Mouse (Mus musculus): ENCODE data around the gene Mcoln3.

The Mcoln3 gene

DNA sequence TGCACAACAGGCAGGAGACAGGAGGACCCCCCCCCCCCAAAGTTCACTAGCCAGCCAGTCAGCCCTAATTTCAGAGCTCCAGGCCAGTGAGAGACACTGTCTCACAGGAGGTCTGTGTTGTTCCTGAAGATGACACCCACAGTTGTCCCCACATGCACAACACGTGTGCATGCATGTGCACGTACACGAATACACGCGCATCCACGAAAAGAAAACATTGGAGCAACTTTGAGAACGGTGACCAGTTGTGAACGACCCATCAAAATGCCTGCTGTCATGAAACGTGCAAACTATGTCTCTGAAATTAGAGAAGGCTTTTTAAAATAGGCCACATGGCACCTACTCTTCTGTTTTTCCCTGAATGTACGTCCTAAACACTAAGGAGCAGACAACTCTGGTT, 34.1 kb downstream of the Mcoln3 start:
- no peak for TF ChIP-seq GATA4 (IDR thresholded peaks at IDR 0.05; ENCODE audit: insufficient replicate concordance, low read length)

DNA sequence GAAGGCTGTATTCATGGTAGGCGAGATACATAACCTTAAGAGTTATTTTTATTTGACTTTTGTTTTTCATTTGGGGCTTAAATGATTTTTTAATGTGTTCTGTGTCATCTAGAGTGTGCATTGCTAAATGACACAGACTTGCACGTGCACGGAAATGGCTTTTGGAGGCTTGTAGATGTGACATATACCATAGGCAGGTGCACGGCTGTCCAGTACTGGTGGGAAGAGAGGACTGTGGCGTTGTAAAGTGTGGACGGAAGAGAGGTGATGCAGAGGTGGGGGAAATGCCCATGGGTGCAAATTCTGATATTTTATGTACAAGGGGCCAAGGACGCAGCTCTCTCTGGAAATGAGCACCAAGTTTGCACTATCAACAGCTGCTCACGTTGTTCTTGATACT, 34.5 kb downstream of the Mcoln3 start:
- no peak for TF ChIP-seq GATA4 (IDR thresholded peaks at IDR 0.05; ENCODE audit: insufficient replicate concordance, low read length)

DNA sequence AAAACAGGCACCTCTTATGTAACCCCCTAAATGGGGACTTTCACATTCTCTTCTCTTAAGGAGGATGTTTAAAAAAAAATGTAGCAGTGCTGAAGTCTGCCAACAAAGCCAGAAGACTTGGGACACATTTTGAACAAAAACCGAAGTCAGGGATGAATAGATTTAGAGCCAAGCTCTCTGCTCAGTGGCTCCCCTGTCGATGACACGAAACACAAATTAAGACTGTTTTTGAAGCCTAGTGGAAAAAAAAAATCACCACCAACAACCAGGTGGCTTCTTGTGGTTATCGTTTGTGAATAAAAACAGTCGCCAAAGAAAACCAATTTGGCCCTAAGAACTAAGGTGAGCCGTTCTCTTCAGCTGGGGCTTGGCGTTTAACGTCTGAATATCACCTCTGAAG, 35.1 kb downstream of the Mcoln3 start:
- TF ChIP-seq GATA4 (IDR thresholded peaks at IDR 0.05; ENCODE audit: insufficient replicate concordance, low read length) = no peak

DNA sequence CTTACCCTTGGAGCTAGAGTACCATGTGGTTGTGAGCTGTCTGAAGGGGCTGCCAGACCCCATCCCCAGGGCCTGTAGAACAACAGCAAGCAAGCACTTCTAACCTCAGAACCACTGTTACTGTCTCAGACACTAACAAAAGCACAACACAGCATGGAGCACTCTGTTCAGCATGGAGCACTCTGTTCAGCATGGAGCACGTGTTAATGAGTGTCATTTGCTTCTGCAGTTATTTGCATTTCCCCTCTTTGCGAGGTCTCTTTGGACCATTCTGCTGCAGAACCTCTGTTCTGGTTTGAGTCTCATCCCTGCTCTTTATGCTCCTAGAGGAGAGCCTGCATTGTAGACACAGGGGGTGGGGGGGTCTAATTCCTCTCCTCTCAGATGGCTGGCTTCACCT, 35.7 kb downstream of the Mcoln3 start:
- TF ChIP-seq GATA4 (IDR thresholded peaks at IDR 0.05; ENCODE audit: insufficient replicate concordance, low read length) = no peak

DNA sequence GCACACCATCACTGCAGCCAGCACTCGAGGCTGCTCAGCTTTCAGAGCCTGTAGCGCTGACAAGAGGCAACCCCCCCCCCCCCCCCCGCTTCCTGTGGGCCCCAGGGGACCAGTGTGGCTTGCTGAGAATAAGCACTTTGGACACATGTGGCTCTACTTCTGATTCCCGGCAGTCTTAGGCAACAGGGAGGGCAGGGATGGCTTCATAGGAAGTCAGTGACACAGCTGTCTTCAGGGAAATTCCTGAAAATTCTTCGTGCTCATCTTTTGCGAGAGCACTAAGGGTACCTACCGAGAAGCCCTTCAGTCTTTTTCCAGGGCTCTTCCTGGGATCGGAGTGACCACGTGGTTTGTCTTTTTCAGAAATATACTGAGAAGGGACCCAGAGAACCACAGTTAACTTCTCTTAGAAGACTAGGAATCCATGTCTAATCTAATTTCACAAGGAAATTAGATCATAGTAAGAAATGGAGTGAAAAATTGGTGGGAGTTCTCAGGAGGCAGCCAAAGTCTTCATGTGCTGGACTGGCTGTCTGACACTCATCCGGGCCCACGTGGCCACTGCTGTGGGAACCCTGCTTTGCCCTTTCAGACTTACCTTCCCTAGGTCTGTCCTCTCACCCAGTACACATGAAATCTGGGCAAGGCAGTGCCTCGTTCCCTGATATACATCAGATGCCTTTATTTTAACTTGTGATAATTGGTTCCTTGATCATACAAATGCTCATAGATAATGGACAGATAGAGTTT, 36.8 kb downstream of the Mcoln3 start:
- TF ChIP-seq GATA4 (IDR thresholded peaks at IDR 0.05; ENCODE audit: insufficient replicate concordance, low read length) = no peak

DNA sequence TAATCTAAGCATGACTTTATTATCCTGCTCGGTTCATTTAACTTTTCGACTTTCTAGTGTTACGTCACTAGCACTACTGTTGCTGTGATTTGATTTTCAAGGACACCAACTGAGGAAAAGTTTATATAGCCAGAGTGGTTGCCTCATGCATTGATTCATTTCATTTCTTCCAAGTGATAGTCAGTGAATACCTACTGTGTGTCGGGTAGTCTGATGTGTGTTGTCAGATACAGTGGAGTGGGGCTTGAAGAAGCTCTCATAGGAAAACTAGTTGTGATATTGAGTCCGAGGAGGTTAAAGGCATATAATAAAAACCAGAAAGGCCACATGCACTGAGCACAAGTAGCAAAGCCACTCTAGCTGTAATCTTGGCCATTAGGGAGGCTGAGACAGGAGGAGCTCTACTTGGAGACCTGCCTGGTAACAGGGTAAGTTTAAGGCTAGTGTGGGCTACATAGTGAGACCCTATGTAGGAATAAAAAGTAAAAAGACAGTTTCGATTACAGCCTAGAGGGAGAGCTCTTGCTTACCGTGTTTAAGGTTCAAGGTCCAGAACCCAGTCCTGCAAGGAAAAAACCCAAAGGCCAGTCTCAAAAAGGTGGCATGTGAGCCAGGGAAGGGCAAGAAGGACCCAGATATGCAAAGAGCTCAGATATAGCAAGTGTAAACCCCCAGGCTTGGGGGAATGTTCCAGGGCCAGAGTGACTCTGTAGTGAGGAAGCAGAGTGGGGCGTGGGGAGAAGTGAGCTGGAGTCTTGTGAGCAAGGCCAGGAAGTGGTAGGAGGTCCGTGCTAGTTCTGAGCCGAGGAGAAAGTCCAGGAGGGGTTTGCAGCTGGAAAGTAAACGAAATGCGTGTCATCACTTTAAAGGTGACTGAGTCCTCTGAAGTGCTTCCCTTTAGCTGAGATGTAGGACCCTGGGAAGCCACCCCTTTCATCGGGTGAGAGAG, 38.7 kb downstream of the Mcoln3 start:
- TF ChIP-seq GATA4 (IDR thresholded peaks at IDR 0.05; ENCODE audit: insufficient replicate concordance, low read length) = no peak

DNA sequence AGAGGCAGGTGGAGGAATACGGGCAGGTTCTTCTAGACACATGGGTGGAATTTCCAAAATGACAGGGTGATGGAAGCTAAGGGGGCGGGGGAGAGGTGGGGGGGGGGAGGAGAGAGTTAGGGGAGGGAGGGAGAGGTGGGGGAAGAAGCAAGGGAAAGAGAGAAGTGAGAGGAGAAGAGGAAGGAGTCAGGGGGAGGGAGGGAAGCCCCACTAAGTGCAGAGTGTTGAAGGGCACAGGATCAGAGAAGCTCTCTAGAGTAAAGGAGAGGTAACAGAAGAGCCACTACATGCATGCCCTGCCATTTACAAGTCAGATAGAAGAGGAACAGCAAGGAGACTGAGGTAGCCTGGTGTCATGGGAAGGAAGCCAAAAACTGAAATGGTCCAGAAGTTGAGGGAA, 39.6 kb downstream of the Mcoln3 start:
- TF ChIP-seq GATA4 (IDR thresholded peaks at IDR 0.05; ENCODE audit: insufficient replicate concordance, low read length) = no peak

DNA sequence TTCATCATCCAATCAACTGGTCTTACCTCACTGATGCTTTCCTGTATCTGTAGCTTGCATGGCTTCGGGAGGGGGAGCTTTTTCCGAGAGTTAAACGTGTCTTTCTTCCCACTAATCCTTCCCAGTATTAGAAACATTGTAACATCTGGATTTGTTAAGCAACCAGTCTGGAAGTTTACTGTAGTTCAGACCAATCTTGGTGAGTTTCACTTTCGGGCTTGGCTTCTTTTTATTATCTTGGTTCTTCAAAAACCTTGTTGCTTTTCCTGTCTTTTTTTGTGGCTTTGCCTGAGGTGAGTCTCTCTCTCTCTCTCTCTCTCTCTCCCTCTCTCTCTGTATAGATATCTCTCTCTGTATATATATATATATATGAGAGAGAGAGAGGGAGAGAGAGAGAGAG, 40.8 kb downstream of the Mcoln3 start:
- TF ChIP-seq GATA4 (IDR thresholded peaks at IDR 0.05; ENCODE audit: insufficient replicate concordance, low read length) = no peak

DNA sequence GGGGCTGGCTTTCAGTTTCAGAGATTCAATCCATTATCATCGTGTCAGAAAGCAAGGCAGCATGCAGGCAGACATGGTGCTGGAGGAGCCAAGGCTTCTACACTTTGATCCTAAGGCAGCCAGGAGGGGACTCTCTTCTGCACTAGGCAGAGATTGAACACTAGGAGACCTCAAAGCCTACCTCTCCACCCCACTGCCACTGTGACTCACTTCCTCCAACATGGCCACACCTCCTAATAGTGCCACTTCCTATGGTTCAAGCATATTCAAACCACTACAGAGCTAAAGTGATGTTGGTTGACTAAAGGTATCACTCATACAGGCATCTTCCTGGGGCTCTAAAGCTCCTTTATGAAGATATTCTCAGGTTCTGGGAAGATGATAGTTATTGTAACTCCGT, 42.1 kb downstream of the Mcoln3 start:
- no peak for TF ChIP-seq GATA4 (IDR thresholded peaks at IDR 0.05; ENCODE audit: insufficient replicate concordance, low read length)

DNA sequence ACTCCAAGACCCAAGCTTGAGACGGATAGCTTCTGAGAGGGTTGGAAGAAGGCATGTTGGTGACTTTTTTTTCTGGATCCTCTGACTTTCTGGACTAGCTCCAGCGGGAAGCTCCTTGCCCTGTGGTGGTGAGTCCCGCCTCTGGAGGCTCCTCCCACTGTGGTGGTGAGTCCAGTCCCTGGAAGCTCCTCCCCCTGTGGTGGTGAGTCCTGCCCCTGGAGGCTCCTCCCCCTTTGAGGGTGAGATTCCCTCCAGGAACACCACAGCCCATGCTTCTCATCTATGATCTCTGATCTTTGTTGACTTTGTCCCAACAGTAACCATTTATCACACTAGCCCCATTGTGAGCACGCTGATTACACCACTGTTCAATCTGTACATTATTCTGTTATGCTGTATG, 44.9 kb downstream of the Mcoln3 start:
- no peak for TF ChIP-seq GATA4 (IDR thresholded peaks at IDR 0.05; ENCODE audit: insufficient replicate concordance, low read length)

DNA sequence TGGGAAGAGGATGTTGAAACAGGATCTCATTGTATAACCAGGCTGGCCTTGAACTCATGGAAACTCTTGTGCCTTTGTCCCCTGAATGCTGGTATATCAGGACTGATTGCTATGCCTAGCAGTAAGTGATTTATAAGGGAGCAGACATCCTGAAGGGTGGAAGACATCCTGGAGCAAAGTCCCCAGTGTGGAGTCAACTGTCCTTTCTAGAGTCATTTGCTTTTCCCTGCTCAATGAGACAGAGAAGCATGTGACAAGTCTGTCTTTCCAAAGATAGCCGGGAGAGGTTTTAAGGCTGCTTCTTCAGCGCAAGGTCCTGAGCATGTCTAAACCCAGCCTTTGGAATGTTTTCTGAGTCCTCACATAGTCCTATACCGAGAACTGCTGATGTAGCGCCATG, 52.1 kb downstream of the Mcoln3 start:
- no peak for TF ChIP-seq GATA4 (IDR thresholded peaks at IDR 0.05; ENCODE audit: insufficient replicate concordance, low read length)

DNA sequence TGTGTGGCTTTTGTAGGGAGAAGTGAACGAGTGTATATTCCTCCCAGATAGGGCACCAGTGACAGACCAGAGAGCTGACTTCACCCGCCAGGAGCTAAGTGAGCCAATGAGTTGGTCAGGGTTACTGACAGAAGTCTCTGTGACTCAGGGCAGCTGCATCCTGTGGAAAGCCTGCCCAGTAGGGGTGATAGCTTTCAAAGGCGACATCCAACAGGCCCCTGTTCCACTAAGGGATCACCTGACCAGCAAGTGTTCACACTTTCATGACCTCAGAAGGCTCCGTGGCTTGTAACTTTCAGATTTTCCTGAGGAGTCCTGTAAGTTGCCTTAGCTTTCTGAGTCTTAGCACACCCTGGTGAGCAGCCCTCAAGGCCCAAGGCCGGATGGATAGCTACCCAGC, 55.8 kb downstream of the Mcoln3 start:
- no peak for TF ChIP-seq GATA4 (IDR thresholded peaks at IDR 0.05; ENCODE audit: insufficient replicate concordance, low read length)

DNA sequence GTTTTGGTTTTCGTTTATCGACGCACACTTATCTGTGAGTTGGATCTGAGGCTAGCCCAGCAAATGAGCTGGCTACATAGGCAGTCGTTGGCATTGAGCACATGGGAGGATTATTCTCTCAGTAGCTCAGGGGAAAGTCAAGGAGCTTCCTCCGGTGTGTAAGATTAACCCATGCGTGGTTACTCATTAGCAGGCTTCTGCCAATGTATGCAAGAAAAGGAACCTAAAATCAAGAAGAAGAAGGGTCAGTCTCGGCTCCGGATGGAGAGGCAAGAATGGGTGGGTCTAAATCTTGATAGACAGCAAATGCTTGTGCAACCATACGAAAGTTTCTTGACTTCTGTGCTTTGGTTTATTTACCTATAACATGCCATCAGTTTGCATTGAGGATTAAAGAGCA, 57.0 kb downstream of the Mcoln3 start:
- no peak for TF ChIP-seq GATA4 (IDR thresholded peaks at IDR 0.05; ENCODE audit: insufficient replicate concordance, low read length)

DNA sequence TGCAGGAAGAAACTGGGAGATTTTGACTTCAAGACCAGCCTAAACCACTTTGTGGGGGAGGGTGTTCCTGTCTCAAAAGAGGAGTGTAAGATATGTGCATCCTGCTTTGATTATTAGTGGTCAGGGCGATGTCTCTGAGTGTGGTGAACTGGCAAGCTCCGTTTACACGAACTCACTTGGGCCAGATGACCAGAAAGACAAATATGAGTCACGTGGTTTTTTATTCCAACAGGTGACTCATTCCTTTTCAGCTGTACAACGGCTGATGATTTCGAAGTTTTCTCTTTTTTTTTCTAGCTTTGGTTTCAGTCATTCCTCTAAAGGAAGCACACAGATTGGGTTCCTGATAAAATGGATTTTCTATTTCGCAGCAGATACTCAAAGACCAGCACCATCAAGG, 60.0 kb downstream of the Mcoln3 start:
- TF ChIP-seq GATA4 (IDR thresholded peaks at IDR 0.05; ENCODE audit: insufficient replicate concordance, low read length) = no peak

DNA sequence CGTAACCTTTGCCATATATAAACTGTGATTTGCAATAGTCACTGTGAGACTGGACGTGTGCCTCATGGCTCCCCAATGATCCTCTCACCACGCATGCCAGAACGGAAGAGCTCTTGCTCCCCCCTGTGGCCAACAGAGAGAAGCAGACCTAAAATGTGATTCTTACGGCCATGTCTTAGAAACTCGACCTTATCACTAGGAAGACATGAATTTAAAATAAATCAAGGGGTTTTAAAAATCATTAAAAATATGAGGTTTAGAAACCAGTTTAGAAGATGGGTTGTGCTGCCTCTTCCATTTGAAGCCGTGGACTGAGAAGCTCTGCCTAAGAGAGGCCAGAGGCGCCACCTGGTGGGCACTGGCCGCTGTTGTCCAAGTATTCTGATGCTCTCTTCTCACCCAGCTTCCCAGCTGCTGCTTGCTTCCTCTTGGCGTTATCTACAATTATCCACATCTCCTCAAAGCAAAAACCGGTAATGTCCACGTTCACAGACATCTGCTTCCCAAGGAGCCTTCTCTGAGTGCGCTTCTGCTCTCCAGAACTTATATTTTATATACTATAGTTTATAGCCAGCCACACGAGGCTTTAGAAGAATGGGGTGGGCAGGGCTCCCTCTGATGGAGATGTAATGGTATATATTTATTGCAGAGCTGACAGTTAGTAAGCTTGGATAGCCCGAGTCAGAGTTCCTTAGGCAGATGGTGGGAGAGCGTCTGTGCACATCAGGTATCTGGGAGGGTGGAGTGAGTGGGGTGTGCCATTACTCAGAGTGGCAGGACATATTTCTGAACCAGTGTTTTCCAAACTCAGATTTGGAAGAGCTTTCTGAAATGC, 60.7 kb downstream of the Mcoln3 start:
- TF ChIP-seq GATA4 (IDR thresholded peaks at IDR 0.05; ENCODE audit: insufficient replicate concordance, low read length) = no peak

All from liver, adult (tissue).